Mouse (Mus musculus) c-Kit-positive CD71-negative TER-119-negative erythroid progenitor cells, embryonic 14.5 days (primary cell): ENCODE results near the gene Cd79a.

ENCODE experiments used
- DNase-seq: peaks from one replicate; pipeline ENCODE4 v3.0.0-alpha.2; 2013; ENCODE audit warnings: low read depth

Cd79a gene

DNA sequence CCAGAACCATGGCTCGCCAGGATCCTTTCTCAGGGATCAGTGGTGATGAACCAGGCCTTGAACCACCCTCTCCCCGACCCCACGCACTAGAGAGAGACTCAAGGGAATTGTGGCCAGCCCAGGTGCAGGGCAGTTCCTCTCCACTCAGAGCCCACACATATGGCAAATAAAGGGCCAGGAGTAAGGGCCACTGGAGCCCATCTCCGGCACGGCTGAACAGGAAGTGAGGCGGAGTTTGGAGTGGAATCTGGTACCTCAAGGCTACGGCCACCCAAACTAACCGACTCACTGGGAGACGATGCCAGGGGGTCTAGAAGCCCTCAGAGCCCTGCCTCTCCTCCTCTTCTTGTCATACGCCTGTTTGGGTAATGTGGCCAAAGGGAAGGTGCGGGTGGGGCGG is at the start of gene Cd79a:
Gene Cd79a, plus strand, starts transcription at position 158 of the 400 bp plus-strand sequence.
- no peak for DNase-seq

DNA sequence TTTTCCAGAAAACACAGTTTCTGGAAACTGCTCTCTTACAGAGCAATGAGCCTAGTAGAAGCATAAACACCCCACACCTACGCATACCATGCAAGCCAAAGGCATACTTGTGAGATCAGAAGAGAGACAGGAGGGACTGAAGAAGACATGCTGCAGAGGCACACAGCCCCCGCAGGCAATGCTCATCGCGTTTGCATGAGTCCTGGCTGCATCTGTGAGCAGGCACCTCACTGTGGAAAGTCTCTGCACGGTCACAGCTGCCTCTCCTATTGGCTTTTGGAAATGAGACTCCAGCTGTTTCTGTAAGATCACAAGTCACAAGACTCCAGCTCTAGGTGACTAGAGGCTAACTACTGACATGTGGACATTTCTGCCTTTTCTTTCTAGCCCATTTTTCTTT is 47.0 kb upstream of the Cd79a start:
- DNase-seq: no peak

DNA sequence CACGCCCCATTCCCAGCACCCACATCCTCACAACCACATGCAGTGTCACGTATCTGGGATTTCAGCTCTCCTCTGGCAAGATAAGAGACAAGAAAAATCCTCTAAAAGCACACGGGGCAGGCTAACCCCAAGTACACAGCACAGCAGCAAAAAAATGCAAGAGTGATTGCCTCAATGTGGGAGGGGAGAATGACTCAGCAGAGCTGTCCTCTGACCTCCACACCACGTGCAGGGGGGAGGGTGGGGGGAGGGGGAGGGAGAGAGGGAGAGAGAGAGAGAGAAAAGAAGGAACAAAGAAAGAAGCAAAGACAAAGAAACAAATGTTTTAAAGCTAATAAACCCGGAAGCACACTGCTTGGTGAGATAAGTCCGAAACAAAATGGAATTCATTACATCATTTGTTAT is 46.3 kb upstream of the Cd79a start:
- peak; percentile 69 for DNase-seq

DNA sequence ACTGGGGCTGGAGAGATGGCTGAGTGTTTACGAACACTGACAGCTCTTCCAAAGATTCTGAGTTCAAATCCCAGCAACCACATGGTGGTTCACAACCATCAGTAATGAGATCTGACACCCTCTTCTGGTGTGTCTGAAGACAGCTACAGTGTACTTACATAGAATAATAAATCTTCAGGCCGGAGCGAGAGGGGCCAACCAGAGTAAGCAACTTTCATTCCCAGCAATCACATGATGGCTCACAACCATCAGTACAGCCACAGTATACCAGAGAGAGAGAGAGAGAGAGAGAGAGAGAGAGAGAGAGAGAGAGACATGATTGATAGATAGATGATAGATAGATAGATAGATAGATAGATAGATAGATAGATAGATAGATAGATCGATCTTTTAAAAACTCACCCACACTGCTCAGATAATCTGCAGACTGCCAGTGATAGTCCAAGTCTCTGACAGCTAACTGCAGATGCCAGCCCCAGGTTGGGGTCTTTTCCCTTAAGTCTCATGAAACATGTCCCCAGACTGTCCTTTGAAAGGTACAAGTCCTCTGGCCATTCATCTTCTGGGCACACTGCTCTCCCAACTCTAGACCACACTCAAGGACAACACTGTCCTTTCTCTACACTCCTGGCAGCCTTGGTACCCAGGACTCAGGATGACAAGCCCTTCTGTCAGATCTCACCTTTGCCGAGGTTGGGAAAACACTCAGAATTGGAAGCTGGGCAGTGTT is 45.4 kb upstream of the Cd79a start:
- DNase-seq: no peak

DNA sequence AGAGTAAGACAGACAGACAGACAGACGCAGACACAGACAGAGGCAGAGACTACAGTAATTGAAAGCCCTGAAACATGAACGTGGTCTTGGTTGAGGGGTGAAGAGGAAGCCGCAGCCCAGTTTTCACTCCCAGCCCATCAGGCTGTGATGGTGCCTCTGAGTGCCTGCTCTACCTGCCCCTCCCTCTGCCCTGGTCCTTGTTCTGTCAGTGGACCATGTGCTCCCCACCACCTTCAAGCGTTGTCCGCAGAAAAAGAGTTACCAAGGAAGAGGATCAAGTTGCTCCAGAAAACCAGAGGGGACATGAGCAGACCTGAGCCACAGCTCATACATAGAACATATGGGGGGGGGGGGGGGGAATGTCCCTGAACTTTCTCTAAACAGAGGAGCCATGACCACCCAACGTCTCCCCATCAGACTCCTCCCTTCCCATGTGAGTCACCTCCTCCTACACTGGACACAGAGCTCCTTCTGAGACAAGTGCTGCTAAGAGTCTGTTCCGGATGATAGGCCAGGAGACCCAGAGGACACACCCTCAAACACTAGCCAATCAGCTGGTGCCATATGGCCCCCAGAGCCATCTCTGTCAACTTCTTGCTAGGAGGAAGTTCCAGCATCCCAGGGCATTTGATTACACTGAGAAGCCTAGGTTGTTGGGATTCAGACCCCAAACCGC is 44.5 kb upstream of the Cd79a start:
- DNase-seq: peak; percentile 70

DNA sequence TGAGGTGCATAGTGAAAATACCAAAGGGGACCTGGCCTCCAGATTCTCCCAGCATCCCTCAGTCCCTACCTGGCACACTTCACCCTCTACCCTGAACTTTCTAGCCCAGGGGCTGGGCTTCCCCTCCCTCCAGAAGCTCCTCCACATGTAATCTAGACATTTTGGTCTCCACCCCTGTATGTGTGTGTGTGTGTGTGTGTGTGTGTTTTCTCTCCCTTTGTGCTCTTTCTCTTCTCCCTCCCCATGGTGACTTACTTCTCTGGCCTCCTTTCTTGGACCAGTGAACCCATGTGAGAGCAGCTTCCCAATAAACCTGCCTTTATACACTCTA is 44.0 kb upstream of the Cd79a start:
- DNase-seq: no peak

DNA sequence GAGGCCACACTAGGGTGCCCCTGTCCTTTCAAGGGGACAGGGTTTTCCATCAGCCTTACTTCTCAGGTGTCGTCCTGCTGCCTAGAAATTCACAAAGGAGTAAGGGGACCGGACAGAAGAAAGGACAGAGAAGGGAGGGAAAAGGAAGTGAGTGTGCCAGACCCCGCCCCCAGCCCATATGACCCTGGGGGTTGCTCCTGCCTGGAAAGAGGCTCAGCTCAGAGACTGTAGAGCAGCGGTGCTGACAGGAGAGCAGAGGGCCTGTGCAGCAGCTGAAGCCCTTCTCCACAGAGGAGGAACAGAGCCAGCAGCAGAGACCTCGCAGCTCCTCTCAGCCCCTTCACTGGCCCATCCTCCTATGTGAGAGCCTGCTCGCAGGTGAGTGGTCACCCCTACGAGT is 43.5 kb upstream of the Cd79a start:
- no peak for DNase-seq

DNA sequence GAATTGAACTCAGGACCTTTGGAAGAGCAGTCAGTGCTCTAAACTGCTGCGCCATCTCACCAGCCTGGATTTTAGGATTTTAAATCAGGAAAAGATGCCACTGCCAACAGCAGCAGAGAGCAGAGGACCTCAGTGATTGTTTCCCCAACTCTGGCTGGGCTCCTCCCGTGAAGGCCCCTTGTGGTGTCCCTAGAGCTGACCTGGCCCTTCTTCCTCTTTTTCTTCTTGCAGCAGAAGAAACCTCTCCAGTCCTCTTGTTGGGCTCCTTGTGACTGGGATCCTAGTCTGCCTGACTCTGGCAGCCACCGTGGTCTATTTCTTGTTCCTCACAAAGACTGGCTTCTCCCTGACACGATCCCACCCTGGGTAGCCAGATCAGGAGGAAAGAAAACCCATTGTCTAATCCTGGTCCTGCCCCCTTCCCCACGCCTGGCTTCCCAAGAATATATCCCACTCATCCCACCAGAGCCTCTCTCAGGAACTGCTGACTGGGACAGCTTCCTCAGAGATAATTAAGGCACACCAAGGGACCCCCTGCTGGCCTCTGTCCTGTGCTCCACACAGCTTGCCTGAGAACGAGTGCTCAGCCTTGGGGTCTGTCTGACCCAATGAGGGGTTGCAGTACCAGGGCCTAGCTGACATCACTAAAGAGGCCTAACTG is 40.6 kb upstream of the Cd79a start:
- DNase-seq: no peak

DNA sequence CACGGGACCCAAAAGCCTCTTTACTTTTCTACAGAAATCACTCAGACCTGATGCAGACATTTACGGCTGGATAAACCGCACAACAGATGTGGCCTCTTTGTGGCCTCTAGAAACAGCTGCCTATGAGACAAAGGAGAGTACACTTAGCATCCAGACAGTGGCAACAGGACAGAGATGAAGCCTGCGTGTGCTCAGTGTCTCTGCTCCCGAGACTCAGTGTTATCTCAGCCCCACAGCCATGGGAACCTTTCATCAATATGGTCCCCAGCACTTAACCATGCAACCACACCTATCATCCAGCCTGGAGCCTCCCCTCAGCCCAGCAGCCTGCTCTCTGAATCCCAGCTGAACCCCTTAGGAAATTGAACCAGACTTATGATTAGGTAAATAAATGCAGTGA is 37.9 kb upstream of the Cd79a start:
- no peak for DNase-seq

DNA sequence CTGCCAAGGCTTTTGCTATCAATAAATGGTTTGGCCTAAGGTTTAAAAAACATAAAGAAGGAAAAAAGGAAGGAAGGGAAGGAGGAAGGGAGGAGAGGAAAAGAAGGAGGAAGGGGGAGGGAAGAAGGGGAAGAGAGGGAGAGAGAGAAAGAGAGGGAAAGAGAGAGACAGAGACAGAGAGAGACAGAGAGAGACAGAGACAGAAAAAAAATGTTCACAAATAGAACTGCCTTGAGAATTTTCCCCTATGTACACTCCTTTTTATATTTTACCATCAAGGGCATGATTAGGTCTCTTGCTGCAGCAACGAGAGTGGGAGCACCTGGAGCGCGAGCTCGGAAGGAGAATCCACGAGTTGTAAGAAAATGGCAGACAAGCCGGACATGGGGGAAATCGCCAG is 35.3 kb upstream of the Cd79a start, which contains the start of gene Gm9844:
Gene Gm9844, plus strand, starts transcription at position 301 of the 400 bp plus-strand sequence.
- DNase-seq: no peak

DNA sequence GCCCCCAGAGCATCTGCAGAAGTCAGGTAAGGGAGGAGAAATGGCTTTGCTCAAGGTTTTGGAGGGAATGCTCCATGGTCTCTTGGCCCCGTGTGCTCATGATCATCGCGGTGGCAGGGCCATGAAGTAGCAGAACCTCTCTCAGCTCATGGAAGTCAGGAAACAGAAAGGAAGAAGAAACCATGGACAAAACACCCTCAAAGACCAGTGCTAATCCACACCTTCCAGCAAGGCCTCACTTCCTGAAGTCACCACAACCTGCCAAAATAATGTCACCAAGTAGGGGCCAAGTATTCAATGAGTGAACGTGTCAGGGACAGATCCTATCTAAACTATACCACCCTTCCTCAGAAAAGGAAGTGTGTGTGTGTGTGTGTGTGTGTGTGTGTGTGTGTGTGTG is 34.3 kb upstream of the Cd79a start:
- DNase-seq: no peak

DNA sequence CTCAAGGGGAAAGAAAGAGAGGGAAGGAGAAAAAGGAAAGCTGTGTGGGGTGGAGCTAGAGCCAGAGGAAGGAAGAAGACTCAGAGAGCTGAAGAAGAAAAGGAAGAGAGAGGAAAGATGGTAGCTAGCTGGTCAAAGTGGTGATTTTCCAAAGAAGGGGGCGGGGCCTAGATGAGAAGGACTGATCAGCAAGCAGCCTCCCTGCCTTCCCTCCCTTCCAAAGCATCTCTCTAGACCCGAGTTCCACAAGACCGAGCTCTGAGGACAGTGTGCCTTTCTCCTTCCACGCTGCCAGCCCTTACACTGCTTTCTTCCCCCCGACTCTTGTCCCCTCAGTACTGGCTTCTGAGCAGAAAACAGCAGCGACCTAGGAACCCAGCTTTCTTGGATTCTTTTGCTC is 33.0 kb upstream of the Cd79a start:
- no peak for DNase-seq

DNA sequence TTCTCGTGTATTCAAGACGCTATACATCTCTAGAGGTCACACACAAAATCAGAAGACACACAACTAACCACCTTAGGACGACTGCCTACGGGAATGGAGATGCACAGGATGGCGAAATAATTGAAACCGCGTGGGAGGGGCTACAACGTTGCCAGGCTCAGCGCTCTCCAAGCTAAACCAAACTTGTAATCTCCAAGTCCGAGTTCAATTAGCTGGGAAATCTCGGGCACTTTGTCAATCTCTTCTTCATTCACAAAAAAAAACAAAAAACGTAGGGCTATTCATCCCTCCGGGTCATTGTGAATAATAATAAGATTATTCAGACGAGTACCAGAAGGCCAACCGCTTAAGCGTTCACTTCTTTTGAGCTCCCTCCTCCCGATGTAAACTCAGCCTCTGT is 28.1 kb upstream of the Cd79a start:
- no peak for DNase-seq

DNA sequence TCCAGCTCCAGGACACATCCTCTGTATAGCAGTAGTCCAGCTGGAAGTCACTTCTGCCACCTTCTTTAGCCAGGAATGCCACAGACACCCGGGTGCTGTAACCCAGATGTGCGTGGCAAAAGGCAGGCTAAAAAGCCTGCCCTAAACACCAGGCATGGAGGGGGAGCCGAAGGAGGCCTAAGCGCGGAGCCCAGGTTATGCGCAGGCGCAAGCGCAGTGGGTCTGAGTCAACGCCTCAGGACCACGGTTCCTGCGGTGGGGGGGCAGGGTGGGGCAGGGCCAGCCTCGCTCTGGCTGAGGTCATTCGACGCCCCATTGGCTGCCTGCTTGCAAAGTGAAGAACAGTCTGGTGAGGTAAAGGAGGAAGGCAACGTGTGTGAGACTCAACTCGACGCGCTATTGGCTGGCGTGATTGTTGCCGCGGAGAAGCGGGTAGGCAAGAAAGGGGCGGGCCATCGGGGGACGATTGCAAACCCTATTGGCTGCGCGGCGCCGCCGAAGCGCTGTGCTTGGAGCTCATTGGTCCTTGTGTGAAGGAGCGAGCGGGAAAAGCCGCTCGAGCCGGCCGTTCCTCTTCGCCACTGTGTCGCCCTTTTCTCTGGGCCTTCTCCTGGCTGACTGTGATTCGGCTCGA is 27.5 kb upstream of the Cd79a start, which contains the start of the genes Lypd4 and Dmrtc2:
Gene Lypd4, minus strand, starts transcription at position 410 of the 634 bp plus-strand sequence.
Gene Dmrtc2, plus strand, starts transcription at position 526 of the 634 bp plus-strand sequence.
- no peak for DNase-seq

DNA sequence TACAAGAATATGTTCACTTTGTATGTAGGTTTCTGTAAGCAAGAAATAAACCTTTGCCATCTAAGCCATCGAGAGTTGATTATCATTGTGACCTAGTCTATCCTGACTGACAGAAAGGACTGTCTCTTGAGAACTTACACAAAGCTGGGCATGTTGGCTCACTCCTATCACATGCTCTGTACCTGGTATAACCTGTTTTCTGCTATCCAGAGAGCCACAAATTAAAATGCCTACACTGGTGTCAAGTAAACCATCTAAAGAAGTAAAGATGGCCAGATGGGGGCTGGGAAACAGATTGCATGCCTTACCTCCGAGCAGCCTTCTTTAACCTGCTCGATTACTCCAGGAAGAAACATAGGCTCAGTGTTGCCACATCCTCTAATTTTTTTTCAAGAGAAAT is 19.6 kb upstream of the Cd79a start:
- DNase-seq: no peak

DNA sequence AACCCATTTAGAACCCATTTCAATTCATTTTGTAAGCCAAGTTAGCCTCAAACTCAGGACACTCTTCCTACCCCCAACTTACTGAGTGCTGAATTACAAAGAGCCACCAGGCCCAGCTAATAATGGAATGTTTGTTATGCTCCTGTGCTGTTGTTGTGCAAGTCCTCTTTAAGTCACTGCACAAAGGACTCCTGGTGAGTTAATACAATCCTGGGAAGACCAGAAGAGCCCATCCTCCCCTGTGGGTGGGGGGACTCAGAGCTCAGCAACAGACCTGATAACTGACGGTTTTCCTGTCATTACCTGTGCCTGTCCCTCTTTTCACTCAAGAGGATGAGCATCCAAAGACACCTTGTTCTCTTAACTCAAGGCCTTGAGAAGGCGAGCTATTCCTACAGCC is 17.6 kb upstream of the Cd79a start:
- DNase-seq: no peak

DNA sequence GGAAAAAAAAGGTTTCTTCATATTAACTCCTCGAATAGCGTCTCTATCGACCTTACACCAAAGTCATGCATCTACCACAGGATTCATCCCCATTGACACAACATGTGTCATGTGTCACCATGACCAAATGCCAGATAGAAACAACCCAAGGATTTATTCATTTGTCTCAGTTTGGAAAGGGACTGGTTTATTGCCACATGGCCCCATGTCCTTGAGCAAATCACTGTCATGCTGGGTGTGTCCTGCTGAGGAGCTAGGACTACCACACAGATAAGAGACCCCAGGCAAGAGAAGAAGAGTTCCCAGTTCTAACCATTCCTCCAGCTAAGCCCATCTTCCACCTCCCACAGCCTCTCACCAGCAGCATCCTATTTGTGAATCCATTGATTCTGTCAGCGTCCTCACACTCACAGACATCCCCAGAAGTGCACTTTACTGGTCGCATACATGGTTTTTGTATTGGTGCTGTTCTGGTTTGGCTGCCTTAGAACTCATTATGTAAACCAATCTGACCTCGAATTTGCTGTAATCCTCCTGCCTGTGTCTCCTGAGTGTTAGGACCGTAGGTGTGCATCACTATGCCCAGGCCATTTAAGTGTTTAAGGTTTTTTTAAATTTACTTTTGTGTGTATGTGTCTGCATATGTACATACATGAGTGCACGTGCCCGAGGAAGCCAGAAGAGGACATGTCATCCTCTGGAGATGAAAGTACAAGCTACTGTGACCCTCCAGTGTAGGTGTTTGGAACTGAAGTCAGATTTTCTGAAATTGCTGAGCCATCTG is 14.6 kb upstream of the Cd79a start:
- no peak for DNase-seq

DNA sequence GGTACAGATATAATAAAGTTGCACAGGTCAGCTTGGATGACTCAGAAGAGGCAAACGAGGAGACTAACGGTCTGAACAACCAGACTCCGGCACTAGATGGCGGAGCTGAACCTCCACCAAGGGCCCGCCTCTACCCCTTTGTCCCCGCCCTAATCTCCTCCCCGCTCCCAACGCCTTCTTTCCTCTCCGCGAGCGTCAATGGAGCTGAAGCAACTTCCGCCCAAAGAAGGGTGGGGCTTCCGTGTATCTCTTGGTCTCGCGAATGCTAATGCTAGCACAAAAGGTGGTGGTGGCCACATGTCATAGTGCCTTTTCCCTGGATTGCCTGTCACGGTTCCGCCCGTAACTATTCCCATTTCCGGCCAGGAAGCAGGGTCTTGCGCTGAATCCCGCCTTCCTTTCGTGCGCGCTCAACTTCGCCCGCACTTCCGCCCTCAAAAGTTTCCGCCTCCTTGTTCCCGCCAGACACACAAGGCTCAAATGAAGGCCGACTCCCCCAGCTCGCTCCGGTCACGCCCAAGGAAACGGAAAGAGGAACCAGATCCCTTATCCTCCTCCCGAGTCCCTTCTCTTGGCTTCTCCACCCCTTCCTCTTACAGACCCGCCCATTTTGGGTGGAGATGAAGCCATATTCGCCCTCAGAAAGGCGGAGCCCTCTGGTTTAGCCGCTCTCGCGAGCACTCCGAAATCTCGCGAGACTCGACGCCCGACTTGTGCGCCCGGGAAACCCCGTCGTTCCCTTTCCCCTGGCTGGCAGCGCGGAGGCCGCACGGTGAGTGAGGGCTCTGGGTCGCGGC is 13.1 kb upstream of the Cd79a start, which contains the start of gene Rps19:
Gene Rps19, plus strand, starts transcription at position 476 of the 797 bp plus-strand sequence.
- peak; percentile 99 for DNase-seq

DNA sequence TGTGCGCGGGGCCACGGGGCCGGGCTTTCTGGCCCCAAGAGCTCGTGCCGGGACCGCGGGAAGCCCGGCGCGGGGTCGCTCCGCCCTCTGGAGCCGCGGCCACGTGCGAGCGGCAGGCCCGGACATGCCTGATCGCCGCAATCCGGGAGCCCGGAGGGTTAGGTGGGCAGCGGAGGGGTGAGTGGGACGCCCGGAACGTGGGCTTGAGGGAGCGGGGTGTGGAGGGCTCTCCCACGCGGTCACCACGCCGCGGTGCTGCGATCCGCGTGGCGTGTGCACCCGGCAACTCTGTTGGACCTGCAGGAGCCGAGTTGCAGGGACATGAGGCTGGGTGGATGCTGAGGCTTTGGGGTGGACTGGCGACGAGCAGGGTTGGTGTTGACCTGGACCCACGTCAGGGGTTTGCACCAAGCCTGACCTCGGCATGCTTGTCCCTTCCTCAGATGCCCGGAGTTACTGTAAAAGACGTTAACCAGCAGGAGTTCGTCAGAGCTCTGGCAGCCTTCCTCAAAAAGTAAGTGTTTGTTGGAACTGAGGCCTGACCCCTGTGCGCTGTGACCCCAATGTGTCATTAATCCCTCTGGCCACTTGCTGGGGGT is 12.4 kb upstream of the Cd79a start:
- DNase-seq: no peak

DNA sequence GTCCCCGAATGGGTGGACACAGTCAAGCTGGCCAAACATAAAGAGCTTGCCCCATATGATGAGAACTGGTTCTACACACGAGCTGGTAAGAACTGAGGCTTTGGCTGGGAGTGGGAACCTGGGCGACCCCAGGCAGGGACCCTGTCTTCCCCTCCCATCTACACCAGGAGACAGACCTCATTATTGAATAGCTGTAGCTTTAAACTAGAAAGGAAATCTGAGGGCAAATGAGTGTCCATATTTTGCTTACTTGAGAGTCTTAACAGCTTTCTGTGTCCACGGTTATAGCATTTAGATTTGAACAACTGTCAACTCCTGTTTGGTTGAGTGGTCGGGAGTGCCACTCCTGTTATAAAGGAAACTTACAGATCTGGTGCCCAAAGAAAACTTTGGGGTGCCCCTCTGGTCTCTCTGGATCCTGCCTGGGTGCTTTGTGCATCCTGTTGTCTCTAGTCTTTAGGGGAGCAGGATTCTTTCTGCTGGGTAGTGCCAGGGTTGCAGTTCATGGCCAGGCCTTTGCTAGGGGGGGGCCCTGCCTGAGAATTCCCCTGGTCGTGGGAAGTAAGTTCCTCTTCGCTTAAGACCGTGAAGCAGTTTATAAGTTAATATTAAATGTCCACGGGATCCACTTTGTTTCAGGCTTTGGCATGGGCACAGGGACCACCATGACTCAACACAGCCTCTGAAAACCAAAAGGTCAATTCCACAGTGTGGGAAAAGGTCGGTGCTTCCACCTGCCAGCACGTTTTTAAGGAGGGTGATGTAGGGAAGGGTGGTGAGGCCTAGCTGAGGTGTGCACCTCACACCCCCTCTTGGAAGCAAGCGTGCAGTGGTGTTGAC is 11.5 kb upstream of the Cd79a start:
- DNase-seq: no peak
